Mouse (Mus musculus) ES-E14 (cell line): ENCODE results near the gene Gm20695. TPM values are rescaled to one million over a fixed set of nuclear protein-coding genes. Genes with fewer than 3 reads are reported as not detected.

Experiments
- DNase-seq: peaks from one replicate; pipeline ENCODE4 v3.0.0-alpha.2; 2013; ENCODE audit warnings: low read depth, low spot score
- H3K27ac ChIP-seq: 2 replicates; pipeline ENCODE4 v1.5.1; 2012; ENCODE audit warnings: low read depth, mild to moderate bottlenecking, low read length, moderate library complexity, mixed read lengths; ENCODE audit not compliant: poor library complexity, insufficient read depth, severe bottlenecking
- H3K36me3 ChIP-seq: 2 replicates; pipeline ENCODE4 v1.6.1; 2012; ENCODE audit warnings: mild to moderate bottlenecking, low read length, moderate library complexity, mixed read lengths; ENCODE audit not compliant: control insufficient read depth, poor library complexity, insufficient read depth, severe bottlenecking
- H3K4me1 ChIP-seq, 2 experiments: fragments of 150-350 bp in 1 of 2; sonication (generic) in 1 of 2; 2 replicates each; pipeline ENCODE4 v1.6.1; 2012; ENCODE audit warnings: low read length in 2 of 2, mild to moderate bottlenecking in 1 of 2, mixed read lengths in 1 of 2; ENCODE audit not compliant: control insufficient read depth in 2 of 2, insufficient read depth in 2 of 2, poor library complexity in 1 of 2
- H3K4me3 ChIP-seq, 2 experiments: fragments of 150-350 bp in 1 of 2; sonication (generic) in 1 of 2; 2 replicates each; pipeline ENCODE4 v1.5.1; 2012; ENCODE audit warnings: low read length in 2 of 2, low read depth in 1 of 2, mild to moderate bottlenecking in 1 of 2, mixed read lengths in 1 of 2; ENCODE audit not compliant: insufficient read depth in 1 of 2, poor library complexity in 1 of 2, severe bottlenecking in 1 of 2
- H3K9ac ChIP-seq: 2 replicates; pipeline ENCODE4 v1.6.1; 2012; ENCODE audit warnings: low read depth, mild to moderate bottlenecking, low read length, mixed read lengths; ENCODE audit not compliant: poor library complexity, insufficient read depth, severe bottlenecking
- H3K9me3 ChIP-seq: fragments of 150-350 bp; sonication (generic); 2 replicates; pipeline ENCODE4 v1.6.1; 2012; ENCODE audit warnings: low read depth, mild to moderate bottlenecking, low read length; ENCODE audit not compliant: control insufficient read depth, insufficient read depth
- CHD2 ChIP-seq: IDR thresholded peaks from 2 replicates; pipeline ENCODE4 v1.6.1; 2014; ENCODE audit warnings: mild to moderate bottlenecking, low read depth, low read length, inconsistent platforms
- HCFC1 ChIP-seq: IDR thresholded peaks from 2 replicates; pipeline ENCODE4 v1.6.1; 2012; ENCODE audit warnings: low read length, inconsistent platforms, borderline replicate concordance; ENCODE audit not compliant: insufficient read depth
- MAFK ChIP-seq: IDR thresholded peaks from 2 replicates; pipeline ENCODE4 v1.6.1; 2014; ENCODE audit warnings: mild to moderate bottlenecking, low read depth, low read length, inconsistent platforms; ENCODE audit not compliant: insufficient read depth
- ZC3H11A ChIP-seq: IDR thresholded peaks from 2 replicates; pipeline ENCODE4 v1.6.1; 2012; ENCODE audit warnings: low read depth, mild to moderate bottlenecking, inconsistent platforms, low read length, borderline replicate concordance
- ZNF384 ChIP-seq: IDR thresholded peaks from 2 replicates; pipeline ENCODE4 v1.6.1; 2012; ENCODE audit warnings: low read depth, low read length, inconsistent platforms
- in situ Hi-C, 2 experiments: fragments of 600-800 bp; cut with MboI; formaldehyde crosslinking; loops; one replicate each; pipeline ENCODE4 v1.15.1; 2025; ENCODE audit warnings: low sequenced_read_pairs in 2 of 2, inconsistent platforms in 1 of 2; ENCODE audit not compliant: unreplicated experiment in 2 of 2
- total RNA-seq: library from RNA; depleted of rRNA; stranded (reverse); fragments of 300-350 nt; gene quantifications from 2 replicates; pipeline ENCODE4 v1.2.3, GENCODE M21; 2012

Gm20695 gene
- total RNA-seq, 1 experiment, result not detected

DNA sequence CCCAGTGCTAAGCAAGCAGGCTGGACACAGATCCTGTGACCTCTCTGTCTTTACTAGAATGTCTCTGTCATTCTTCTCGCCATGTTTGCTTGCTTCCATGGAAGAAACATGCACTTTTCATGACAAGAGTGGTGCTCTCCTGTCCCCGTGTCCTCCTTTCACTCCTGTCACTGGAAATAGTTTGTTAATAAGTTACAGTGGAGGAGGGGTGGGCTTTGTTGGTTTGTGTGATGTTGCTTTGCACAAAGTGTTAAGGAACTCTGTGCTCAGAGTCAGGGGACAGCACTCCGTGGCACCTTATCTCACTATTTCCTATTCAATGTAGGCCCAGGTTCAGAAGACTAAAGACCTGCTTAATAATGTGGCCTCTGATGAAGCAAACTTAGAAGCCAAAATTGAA lies 39.1 kb downstream of the Gm20695 start:
- no peaks in the 10 kb centered on the region for H3K4me1 ChIP-seq
- H3K9me3 ChIP-seq, result no peaks in the 10 kb centered on the region
- no peak overlapping the region for H3K4me3 ChIP-seq
- no peak for DNase-seq
- in situ Hi-C loops, result no loop called here
- no peak overlapping the region for H3K9ac ChIP-seq
- TF ChIP-seq MAFK (no peak), CHD2 (no peak), ZC3H11A (no peak), HCFC1 (no peak), ZNF384 (no peak)
- H3K27ac ChIP-seq, result no peak overlapping the region
- H3K36me3 ChIP-seq, result peaks cover 5% of the 10 kb centered on the region; the same call in 1 of the 2 replicates

DNA sequence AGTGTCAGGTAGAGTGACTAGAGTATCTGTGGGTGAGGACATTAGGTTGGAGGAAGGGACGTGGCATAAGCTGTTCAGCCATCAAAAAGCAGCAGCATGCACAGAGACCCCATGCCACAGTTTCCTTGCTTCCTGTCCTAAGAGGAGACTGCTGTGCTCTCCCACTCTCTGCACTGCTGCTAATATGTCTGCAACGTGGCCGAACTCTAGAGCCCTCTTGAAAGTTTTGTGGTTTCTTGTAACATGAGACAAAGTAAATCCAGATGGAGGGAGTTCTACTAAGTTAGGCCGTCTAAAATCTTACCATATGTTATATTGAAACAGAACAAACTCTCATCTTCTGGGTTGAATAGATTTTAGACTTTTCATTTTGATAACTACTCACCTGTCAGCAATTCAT lies 39.5 kb downstream of the Gm20695 start:
- no peak overlapping the region for H3K9ac ChIP-seq
- no peak for TF ChIP-seq HCFC1
- TF ChIP-seq ZNF384, result no peak
- TF ChIP-seq CHD2, result no peak
- TF ChIP-seq ZC3H11A, result no peak
- no peak for TF ChIP-seq MAFK
- no peak overlapping the region for H3K27ac ChIP-seq
- in situ Hi-C loops, result no loop called here
- H3K9me3 ChIP-seq, result no peaks in the 10 kb centered on the region
- H3K4me1 ChIP-seq, result no peaks in the 10 kb centered on the region
- no peak overlapping the region for H3K4me3 ChIP-seq
- H3K36me3 ChIP-seq, result peaks cover 5% of the 10 kb centered on the region; the same call in 1 of the 2 replicates
- no peak for DNase-seq

DNA sequence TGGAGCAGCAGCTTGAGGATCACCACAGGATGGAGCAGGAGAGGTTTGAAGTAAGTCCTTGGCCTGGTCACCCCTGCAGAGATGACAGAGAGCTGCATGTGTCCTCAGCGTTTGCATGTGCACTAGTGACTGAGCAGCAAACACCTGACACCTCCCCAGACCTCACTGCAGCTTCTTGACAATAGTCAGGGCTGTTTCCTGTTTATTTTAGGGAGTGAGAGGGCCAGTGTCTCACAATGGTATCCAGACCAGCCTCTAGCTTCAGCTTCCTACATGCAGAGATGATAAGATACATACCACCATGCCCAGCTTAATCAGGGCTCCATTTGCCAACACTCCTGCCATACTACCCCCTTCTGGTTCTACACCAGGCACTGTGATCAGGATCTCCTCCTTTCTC lies 44.1 kb downstream of the Gm20695 start:
- H3K4me1 ChIP-seq, result peaks cover 2% of the 10 kb centered on the region in 2 experiments; a peak in 1 of 4 replicates
- H3K27ac ChIP-seq, result no peak overlapping the region
- no peak overlapping the region for H3K4me3 ChIP-seq
- in situ Hi-C loops, result no loop called here
- DNase-seq, result no peak
- TF ChIP-seq CHD2 (no peak), ZC3H11A (no peak), MAFK (no peak), HCFC1 (no peak), ZNF384 (no peak)
- H3K9ac ChIP-seq, result no peak overlapping the region
- H3K36me3 ChIP-seq, result peaks cover 5% of the 10 kb centered on the region; the same call in 1 of the 2 replicates
- H3K9me3 ChIP-seq, result no peaks in the 10 kb centered on the region

DNA sequence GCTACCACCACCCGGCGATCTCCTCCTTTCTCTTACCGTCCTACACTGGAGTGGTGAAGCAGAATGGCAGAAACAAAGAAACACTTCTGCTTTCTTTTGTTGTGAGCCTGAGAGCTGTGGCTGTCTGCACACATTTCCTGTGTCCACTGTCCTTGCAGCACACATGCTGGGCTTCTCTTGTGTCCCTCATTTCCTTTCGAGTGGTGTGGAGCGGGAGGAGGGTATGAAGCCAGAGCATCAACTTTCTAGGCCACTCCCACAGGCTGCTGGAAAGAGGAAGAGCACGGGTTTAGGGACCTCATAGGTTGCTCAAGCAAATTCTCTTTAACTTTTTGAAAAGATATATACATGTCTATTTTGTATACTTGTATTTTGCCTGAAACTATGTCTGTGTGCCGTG lies 44.7 kb downstream of the Gm20695 start:
- H3K9ac ChIP-seq, result no peak overlapping the region
- H3K4me1 ChIP-seq, result peaks cover 2% of the 10 kb centered on the region in 2 experiments; a peak in 1 of 4 replicates
- no peaks in the 10 kb centered on the region for H3K9me3 ChIP-seq
- peaks cover 3% of the 10 kb centered on the region; the same call in 1 of the 2 replicates for H3K36me3 ChIP-seq
- no peak overlapping the region for H3K27ac ChIP-seq
- H3K4me3 ChIP-seq, result no peak overlapping the region
- DNase-seq, result no peak
- in situ Hi-C loops, result no loop called here
- no peak for TF ChIP-seq CHD2
- TF ChIP-seq ZC3H11A, result no peak
- TF ChIP-seq HCFC1, result no peak
- TF ChIP-seq MAFK, result no peak
- TF ChIP-seq ZNF384, result no peak

DNA sequence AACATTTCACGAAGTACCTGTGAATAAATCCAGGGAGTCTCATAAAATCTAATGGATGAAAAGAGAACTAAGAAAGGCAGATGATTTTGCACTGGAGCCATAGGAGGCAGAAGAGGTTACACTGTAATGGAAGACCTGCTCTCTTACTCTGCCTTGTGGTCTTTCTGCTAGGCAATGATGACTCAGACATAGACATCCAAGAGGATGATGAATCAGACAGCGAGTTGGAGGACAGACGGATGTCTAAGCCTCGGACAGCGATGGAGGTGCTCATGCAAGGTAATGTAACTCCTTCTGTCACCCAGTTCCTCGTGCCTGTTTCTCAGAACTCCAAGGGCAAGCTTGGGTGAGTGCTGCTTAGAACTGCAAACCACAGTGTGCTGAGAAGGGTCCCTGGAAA lies 49.1 kb downstream of the Gm20695 start:
- no peak for DNase-seq
- Histone ChIP-seq H3K9me3 (no peaks in the 10 kb centered on the region), H3K4me1 (peaks cover 2% of the 10 kb centered on the region in 2 experiments; a peak in 1 of 4 replicates), H3K4me3 (no peak overlapping the region), H3K9ac (no peak overlapping the region), H3K27ac (no peak overlapping the region), H3K36me3 (peaks cover 8% of the 10 kb centered on the region; the same call in 1 of the 2 replicates)
- TF ChIP-seq ZNF384 (no peak), ZC3H11A (no peak), HCFC1 (no peak), MAFK (no peak), CHD2 (no peak)
- in situ Hi-C loops, result no loop called here
